Mouse (Mus musculus) megakaryocyte, embryonic 14.5 days (primary cell): ENCODE data around the gene Scel.

Experiments used
- FLI1 ChIP-seq: IDR thresholded peaks from 2 replicates; pipeline ENCODE4 v1.6.1; 2012; ENCODE audit warnings: low read length, inconsistent platforms, mixed read lengths
- GATA1 ChIP-seq: IDR thresholded peaks from 3 replicates; pipeline ENCODE4 v1.6.1; 2012; ENCODE audit warnings: mixed read lengths, low read length, inconsistent platforms, borderline replicate concordance

GRCm38 (mm10) chr14:103608063-103608462 is 94.9 kb downstream of the Scel start:
- TF ChIP-seq GATA1 (no peak), FLI1 (no peak)
